Mouse (Mus musculus): ENCODE measurements around the gene Fbxo22. TPM values are rescaled to one million over a fixed set of nuclear protein-coding genes. Genes with fewer than 3 reads are reported as not detected.

Gene Fbxo22
- polyA plus RNA-seq, 1 experiment from 2014 or later: 27.4 TPM

GRCm38 (mm10) chr9:55217381-55217780 is 8.7 kb downstream of the Fbxo22 start:
- Histone ChIP-seq H3K27ac (ENCODE audit: low read length) (no peak overlapping the region), H3K9ac (replicated peaks; ENCODE audit: low read depth) (no peak overlapping the region), H3K9me3 (ENCODE audit: low read length) (no peaks in the 10 kb centered on the region), H3K36me3 (ENCODE audit: insufficient read depth, low read length) (peaks cover 38% of the 10 kb centered on the region), H3K4me3 (ENCODE audit: low read depth, low read length) (no peak overlapping the region), H3K27me3 (replicated peaks; ENCODE audit: insufficient read depth, low read length) (no peaks in the 10 kb centered on the region), H3K4me1 (ENCODE audit: insufficient read depth, low read depth, low read length) (no peaks in the 10 kb centered on the region), H3K4me2 (replicated peaks; ENCODE audit: low read depth, low read length) (no peak overlapping the region)
- TF ChIP-seq EP300 (IDR thresholded peaks at IDR 0.05) (no peak), CTCF (IDR thresholded peaks at IDR 0.05) (no peak)
- 90% methylated on average over 3 of the region's 3 CpGs for WGBS
- DNase-seq (ENCODE audit: low spot score) (no peak), ATAC-seq (no peak)

GRCm38 (mm10) chr9:55225165-55225737 is 16.5 kb downstream of the Fbxo22 start:
- Histone ChIP-seq H3K4me2 (replicated peaks; ENCODE audit: low read depth, low read length) (no peak overlapping the region), H3K9ac (replicated peaks; ENCODE audit: low read depth) (no peak overlapping the region), H3K27me3 (replicated peaks; ENCODE audit: insufficient read depth, low read length) (no peaks in the 10 kb centered on the region), H3K4me1 (ENCODE audit: insufficient read depth, low read depth, low read length) (no peaks in the 10 kb centered on the region), H3K27ac (ENCODE audit: low read length) (no peak overlapping the region), H3K4me3 (ENCODE audit: low read depth, low read length) (no peak overlapping the region), H3K36me3 (ENCODE audit: insufficient read depth, low read length) (peaks cover 15% of the 10 kb centered on the region), H3K9me3 (ENCODE audit: low read length) (no peaks in the 10 kb centered on the region)
- WGBS: 83% methylated on average over 7 of the region's 7 CpGs
- TF ChIP-seq EP300 (IDR thresholded peaks at IDR 0.05) (no peak), CTCF (IDR thresholded peaks at IDR 0.05) (no peak)
- DNase-seq (ENCODE audit: low spot score) (no peak), ATAC-seq (peak; percentile 49; the same call in 1 of the 2 replicates)

DNA sequence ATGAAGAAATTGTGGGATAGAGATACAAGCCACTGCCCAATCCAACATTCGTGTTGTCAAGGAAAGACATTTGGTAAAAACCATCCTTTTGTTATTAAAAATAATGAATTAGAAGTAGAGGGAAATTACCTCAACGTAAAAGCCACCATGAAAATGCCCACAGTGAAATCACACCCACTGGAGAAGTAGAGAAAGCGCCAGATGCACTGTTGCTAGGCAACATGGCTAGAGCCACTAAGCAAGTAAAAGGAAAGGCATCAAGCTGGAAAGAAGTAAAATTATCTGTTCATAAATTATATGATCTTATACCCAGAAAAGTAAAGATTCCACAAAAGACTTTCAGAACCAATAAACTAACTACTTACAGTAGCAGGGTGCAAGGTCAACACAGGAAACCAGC is 17.5 kb downstream of the Fbxo22 start:
- no peak for TF ChIP-seq CTCF (IDR thresholded peaks at IDR 0.05)
- TF ChIP-seq EP300 (IDR thresholded peaks at IDR 0.05): no peak
- H3K36me3 ChIP-seq (ENCODE audit: insufficient read depth, low read length): peaks cover 13% of the 10 kb centered on the region
- H3K9ac ChIP-seq (replicated peaks; ENCODE audit: low read depth): no peak overlapping the region
- DNase-seq (ENCODE audit: low spot score) (no peak), ATAC-seq (no peak)
- H3K27me3 ChIP-seq (replicated peaks; ENCODE audit: insufficient read depth, low read length): no peaks in the 10 kb centered on the region
- H3K9me3 ChIP-seq (ENCODE audit: low read length): no peaks in the 10 kb centered on the region
- H3K4me1 ChIP-seq (ENCODE audit: insufficient read depth, low read depth, low read length): no peaks in the 10 kb centered on the region
- H3K4me3 ChIP-seq (ENCODE audit: low read depth, low read length): no peak overlapping the region
- no peak overlapping the region for H3K27ac ChIP-seq (ENCODE audit: low read length)
- WGBS: 87% methylated on average over 3 of the region's 3 CpGs
- H3K4me2 ChIP-seq (replicated peaks; ENCODE audit: low read depth, low read length): no peak overlapping the region

- H3K9me3 ChIP-seq (ENCODE audit: low read length): no peaks in the 10 kb centered on the region
- H3K4me3 ChIP-seq (ENCODE audit: low read depth, low read length): no peak overlapping the region
- H3K4me2 ChIP-seq (replicated peaks; ENCODE audit: low read depth, low read length): no peak overlapping the region
- ATAC-seq (no peak), DNase-seq (ENCODE audit: low spot score) (no peak)
- no peak overlapping the region for H3K9ac ChIP-seq (replicated peaks; ENCODE audit: low read depth)
- WGBS: 82% methylated on average over 4 of the region's 4 CpGs
- peaks cover 2% of the 10 kb centered on the region; the same call in 1 of the 2 replicates for H3K36me3 ChIP-seq (ENCODE audit: insufficient read depth, low read length)
- no peak overlapping the region for H3K27ac ChIP-seq (ENCODE audit: low read length)
- H3K27me3 ChIP-seq (replicated peaks; ENCODE audit: insufficient read depth, low read length): no peaks in the 10 kb centered on the region
- TF ChIP-seq EP300 (IDR thresholded peaks at IDR 0.05) (no peak), CTCF (IDR thresholded peaks at IDR 0.05) (no peak)
- H3K4me1 ChIP-seq (ENCODE audit: insufficient read depth, low read depth, low read length): no peaks in the 10 kb centered on the region
These were observed 19.4 kb downstream of the Fbxo22 start for GRCm38 (mm10) chr9:55228149-55228548.

DNA sequence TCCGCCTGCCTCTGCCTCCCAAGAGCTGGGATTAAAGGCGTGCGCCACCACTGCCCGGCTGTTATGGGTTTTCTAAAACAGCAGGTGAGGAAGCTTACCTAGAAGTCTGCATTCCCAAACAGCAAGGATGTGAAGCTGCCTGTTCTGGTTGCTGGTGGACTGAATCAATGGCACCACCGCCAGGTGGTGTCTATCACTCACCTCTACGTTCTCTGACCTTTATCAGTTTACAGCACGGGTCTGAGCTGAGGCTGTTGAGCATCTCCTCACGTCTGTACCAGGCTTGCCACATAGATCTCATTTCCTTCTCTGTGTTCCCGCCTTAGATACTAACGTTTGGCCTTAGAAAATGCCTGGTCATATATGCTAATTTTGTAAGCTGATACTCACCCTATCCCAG is 20.3 kb downstream of the Fbxo22 start:
- Histone ChIP-seq H3K9me3 (ENCODE audit: low read length) (no peaks in the 10 kb centered on the region), H3K27ac (ENCODE audit: low read length) (no peak overlapping the region), H3K4me3 (ENCODE audit: low read depth, low read length) (no peak overlapping the region), H3K4me2 (replicated peaks; ENCODE audit: low read depth, low read length) (no peak overlapping the region), H3K27me3 (replicated peaks; ENCODE audit: insufficient read depth, low read length) (no peaks in the 10 kb centered on the region), H3K36me3 (ENCODE audit: insufficient read depth, low read length) (no peaks in the 10 kb centered on the region), H3K9ac (replicated peaks; ENCODE audit: low read depth) (no peak overlapping the region), H3K4me1 (ENCODE audit: insufficient read depth, low read depth, low read length) (no peaks in the 10 kb centered on the region)
- TF ChIP-seq EP300 (IDR thresholded peaks at IDR 0.05) (no peak), CTCF (IDR thresholded peaks at IDR 0.05) (0 out of 2 replicates have a peak, but pooled peaks have one; percentile 7)
- 57% methylated on average over 10 of the region's 10 CpGs for WGBS
- ATAC-seq (no peak), DNase-seq (ENCODE audit: low spot score) (no peak)

DNA sequence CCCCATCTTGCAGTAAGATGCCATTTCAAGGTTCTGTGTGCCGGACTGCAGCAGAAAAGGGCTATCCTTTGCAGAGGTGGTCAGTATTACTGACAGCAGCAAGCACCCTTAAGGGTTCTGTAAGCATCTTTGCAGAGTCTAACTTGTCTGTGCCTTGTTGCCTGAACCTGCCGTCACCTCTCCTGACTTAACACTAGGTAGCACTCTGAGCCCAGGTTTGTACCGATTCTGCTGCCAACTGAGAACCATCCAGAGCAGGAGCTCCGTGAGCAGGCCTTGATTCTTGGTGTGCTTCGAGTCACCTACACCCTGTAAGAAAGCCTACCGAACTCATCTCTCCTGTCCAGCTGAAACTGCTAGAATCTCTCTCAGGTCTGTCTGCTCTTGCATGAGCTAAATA is 22.8 kb downstream of the Fbxo22 start:
- H3K4me2 ChIP-seq (replicated peaks; ENCODE audit: low read depth, low read length): no peak overlapping the region
- no peaks in the 10 kb centered on the region for H3K36me3 ChIP-seq (ENCODE audit: insufficient read depth, low read length)
- H3K27me3 ChIP-seq (replicated peaks; ENCODE audit: insufficient read depth, low read length): no peaks in the 10 kb centered on the region
- no peaks in the 10 kb centered on the region for H3K4me1 ChIP-seq (ENCODE audit: insufficient read depth, low read depth, low read length)
- no peak overlapping the region for H3K9ac ChIP-seq (replicated peaks; ENCODE audit: low read depth)
- TF ChIP-seq EP300 (IDR thresholded peaks at IDR 0.05): no peak
- peak; percentile 28 for TF ChIP-seq CTCF (IDR thresholded peaks at IDR 0.05)
- WGBS: 55% methylated on average over 6 of the region's 6 CpGs
- H3K27ac ChIP-seq (ENCODE audit: low read length): no peak overlapping the region
- DNase-seq (ENCODE audit: low spot score) (no peak), ATAC-seq (no peak)
- no peak overlapping the region for H3K4me3 ChIP-seq (ENCODE audit: low read depth, low read length)
- H3K9me3 ChIP-seq (ENCODE audit: low read length): no peaks in the 10 kb centered on the region

DNA sequence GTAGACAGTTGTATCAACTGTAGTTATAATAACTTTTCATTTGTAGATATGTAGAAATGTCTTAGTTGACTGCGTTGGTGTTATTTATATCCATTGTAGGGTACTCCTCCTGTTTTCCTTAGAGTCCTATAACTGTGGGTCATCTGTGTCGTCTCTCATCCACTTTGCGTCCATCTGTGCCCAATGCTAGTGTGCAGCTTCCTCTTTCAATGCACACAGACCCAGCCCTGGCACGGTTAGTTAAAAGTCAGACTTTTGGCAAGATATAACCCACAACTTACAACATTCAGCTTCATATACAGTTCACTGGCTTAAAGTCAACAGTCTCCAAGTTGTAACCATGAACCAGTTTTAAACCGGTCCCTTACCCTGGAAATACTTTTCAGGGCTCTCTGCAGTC is 23.4 kb downstream of the Fbxo22 start:
- ATAC-seq (no peak), DNase-seq (ENCODE audit: low spot score) (no peak)
- H3K9me3 ChIP-seq (ENCODE audit: low read length): no peaks in the 10 kb centered on the region
- H3K4me1 ChIP-seq (ENCODE audit: insufficient read depth, low read depth, low read length): no peaks in the 10 kb centered on the region
- no peaks in the 10 kb centered on the region for H3K36me3 ChIP-seq (ENCODE audit: insufficient read depth, low read length)
- no peak overlapping the region for H3K9ac ChIP-seq (replicated peaks; ENCODE audit: low read depth)
- H3K4me2 ChIP-seq (replicated peaks; ENCODE audit: low read depth, low read length): no peak overlapping the region
- no peak overlapping the region for H3K27ac ChIP-seq (ENCODE audit: low read length)
- H3K4me3 ChIP-seq (ENCODE audit: low read depth, low read length): no peak overlapping the region
- TF ChIP-seq CTCF (IDR thresholded peaks at IDR 0.05) (no peak), EP300 (IDR thresholded peaks at IDR 0.05) (no peak)
- no peaks in the 10 kb centered on the region for H3K27me3 ChIP-seq (replicated peaks; ENCODE audit: insufficient read depth, low read length)
- WGBS: 83% methylated on average over 5 of the region's 5 CpGs
